Mouse (Mus musculus) heart, postnatal 0 days (tissue): ENCODE measurements around the gene Gstz1.

ENCODE experiments used
- CTCF ChIP-seq: IDR thresholded peaks from 2 replicates; pipeline ENCODE4 v1.5.1; 2016; ENCODE audit warnings: antibody characterized with exemption, control low read depth, low read depth
- EP300 ChIP-seq: IDR thresholded peaks from 2 replicates; pipeline ENCODE4 v1.6.1; 2016; ENCODE audit warnings: antibody characterized with exemption, low read depth

DNA sequence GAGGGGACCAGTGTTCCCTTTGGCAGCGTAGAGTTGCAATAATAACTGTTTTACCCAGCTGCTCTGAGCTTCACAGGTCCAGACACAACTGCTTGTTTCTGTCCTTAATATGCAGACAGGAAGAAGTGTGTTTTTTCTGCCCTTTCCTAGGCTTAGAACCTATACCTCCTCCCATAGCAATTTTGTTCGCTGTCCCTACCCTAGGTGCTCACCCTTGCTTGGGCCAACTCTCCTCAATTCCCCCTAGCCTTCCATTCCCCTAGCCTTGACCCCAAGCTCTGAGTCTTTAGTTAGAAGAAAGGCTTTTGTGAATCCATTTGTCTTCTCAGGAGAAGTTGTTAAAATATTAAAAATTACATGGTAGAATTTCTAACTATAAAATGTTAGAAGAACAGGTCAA lies 8.2 kb upstream of the Gstz1 start:
- TF ChIP-seq EP300 (no peak), CTCF (no peak)
